Mouse (Mus musculus) ovary, postnatal 10 days (tissue): ENCODE measurements around the gene Prrg2.
A peak's percentile ranks its signal among the peaks of the same experiment; 100 is the strongest.
"Not testable (repeated sequence)": the region's sequence is repeated elsewhere in the genome, so short reads cannot be mapped to it uniquely, and the experiment has no call there.

Experiments used
- DNase-seq: peaks from one replicate; pipeline ENCODE4 v3.0.0; 2022; ENCODE audit warnings: low spot score

Gene Prrg2

GRCm38 (mm10) chr7:45062239-45062835 is at the start of gene Prrg2, which contains the start of gene Nosip:
TSS of gene Prrg2 (minus strand) at chr7:45062677.
TSS of gene Nosip (plus strand) at chr7:45062429.
- peak; percentile 89 for DNase-seq

DNA sequence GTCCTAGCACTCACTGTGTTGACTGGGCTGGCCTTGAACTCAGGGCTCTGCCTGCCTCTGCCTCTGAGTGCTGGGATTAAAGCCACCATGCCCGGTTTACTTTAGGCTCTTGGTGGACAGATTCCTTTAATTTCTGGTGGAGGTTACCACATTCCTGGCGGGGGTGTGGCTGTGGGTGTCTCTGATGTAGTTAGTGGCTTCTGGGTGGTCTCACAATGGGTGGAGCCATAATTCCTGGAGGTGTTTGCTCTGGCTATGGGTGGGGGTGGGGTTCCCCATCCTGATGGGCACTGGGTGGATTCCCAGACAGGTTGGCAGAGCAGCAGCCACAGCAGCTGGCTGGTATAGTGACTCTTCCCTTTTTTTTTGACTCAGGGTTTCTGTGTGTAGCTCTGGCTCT is 49.5 kb upstream of the Prrg2 start:
- no peak for DNase-seq

DNA sequence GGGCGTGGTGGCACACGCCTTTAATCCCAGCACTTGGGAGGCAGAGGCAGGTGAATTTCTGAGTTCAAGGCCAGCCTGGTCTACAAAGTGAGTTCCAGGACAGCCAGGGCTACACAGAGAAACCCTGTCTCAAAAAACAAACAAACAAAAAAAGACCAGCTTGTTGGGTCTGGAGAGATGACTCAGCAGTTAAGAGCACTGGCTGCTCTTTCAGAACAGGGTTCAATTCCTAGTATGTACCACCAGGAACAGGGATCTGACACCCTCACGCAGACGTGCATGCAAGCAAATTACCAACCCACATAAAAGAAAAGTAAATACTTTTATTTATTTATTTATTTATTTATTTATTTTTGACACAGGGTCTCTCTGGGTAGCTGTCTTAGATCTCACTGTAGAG is 47.6 kb upstream of the Prrg2 start:
- not testable (repeated sequence) for DNase-seq

- no peak for DNase-seq
These were observed 44.7 kb upstream of the Prrg2 start for GRCm38 (mm10) chr7:45107052-45107645.

DNA sequence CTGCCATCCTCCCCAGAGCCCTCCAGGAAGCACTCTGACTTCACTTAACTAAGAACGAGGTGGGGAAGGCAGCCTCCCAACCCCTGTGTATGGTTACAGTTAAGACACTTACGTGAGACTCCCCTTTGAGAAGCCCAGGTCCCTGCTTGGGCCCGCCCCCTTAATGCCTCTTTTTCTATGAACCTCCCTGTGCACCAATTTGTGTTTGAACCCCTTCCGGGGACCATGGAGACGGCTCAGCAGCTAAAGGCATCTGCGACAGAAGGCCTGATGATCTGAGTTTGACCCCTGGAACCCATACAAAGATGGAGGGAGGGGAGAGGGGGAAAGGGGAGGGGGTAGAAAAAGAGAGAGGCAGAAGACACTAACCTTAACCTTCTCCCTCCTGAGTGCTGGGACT is 44.0 kb upstream of the Prrg2 start:
- no peak for DNase-seq

GRCm38 (mm10) chr7:45105491-45105890 is 43.0 kb upstream of the Prrg2 start:
- DNase-seq: no peak

- DNase-seq: no peak
These were observed 42.5 kb upstream of the Prrg2 start for GRCm38 (mm10) chr7:45104941-45105340.

- peak; percentile 70 for DNase-seq
These were observed 41.2 kb upstream of the Prrg2 start, which contains the start of gene Fcgrt for GRCm38 (mm10) chr7:45103652-45104180. TSS of gene Fcgrt (minus strand) at chr7:45103851.

GRCm38 (mm10) chr7:45102940-45103585 is 40.6 kb upstream of the Prrg2 start:
- DNase-seq: no peak

GRCm38 (mm10) chr7:45102441-45102840 is 40.0 kb upstream of the Prrg2 start:
- DNase-seq: no peak

- no peak for DNase-seq
These were observed 37.6 kb upstream of the Prrg2 start for GRCm38 (mm10) chr7:45100046-45100445.

GRCm38 (mm10) chr7:45098541-45099240 is 36.2 kb upstream of the Prrg2 start:
- no peak for DNase-seq

DNA sequence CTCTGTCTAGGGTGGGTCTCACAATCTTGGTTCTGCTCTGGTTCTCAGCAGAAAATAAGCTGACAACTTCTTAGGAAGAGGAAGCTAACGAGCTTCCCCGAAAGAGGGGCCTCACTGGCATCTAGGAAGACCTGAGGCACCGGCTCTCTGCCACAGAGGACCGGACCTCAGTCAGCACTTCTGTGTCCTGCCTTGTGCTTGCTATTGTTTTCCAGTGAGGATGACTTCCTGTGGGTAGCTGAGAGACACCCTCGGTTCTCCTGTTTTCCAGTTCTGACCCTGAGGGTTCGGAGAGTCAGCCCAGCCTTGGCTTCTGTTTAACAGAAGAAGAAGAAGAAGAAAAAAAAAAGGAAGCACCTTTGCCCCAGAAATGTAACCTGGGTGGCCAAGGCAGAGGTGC is 35.0 kb upstream of the Prrg2 start:
- DNase-seq: no peak

GRCm38 (mm10) chr7:45095965-45096364 is 33.5 kb upstream of the Prrg2 start:
- DNase-seq: not testable (repeated sequence)

- DNase-seq: no peak
These were observed 32.9 kb upstream of the Prrg2 start for GRCm38 (mm10) chr7:45095367-45095766.

DNA sequence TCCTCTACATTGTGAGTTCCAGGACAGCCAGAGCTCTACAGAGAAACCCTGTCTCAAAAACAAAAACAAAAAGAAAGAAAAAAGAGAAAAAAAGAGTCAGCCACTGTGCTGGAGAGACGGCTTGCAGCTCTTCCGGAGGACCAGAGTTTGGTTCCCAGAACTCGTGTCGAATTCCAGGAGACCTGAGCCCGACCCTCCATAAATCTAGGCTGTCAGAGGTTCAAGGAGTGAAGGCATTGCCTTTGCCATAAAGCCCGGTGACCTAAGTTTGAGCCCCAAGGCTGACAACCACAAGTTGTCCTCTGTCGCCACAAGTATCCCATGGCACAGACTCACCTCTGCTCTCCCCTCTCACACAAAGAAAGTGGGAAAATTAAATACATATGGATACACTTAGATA is 31.6 kb upstream of the Prrg2 start:
- no peak for DNase-seq

DNA sequence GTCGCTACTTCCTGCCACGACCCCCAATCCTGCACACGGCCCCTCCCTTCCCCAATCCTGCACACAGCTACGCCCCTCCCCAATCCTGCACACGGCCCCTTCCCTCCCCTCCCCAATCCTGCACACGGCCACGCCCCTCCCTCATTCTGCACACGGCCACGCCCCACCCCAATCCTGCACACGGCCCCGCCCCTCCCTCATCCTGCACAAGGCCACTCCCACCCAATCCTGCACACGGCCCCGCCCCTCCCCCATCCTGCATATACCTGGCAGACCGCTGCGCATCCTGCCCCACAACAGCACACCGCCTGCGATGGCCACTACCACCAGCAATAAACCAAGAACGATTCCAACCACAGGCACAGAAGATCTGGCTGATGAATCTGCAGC is 31.0 kb upstream of the Prrg2 start:
- DNase-seq: no peak

- DNase-seq: no peak
These were observed 30.5 kb upstream of the Prrg2 start for GRCm38 (mm10) chr7:45092828-45093515.

- DNase-seq: peak; percentile 74
These were observed 29.6 kb upstream of the Prrg2 start, which contains the start of gene Rcn3 for GRCm38 (mm10) chr7:45092048-45092447. TSS of gene Rcn3 (minus strand) at chr7:45092221.

DNA sequence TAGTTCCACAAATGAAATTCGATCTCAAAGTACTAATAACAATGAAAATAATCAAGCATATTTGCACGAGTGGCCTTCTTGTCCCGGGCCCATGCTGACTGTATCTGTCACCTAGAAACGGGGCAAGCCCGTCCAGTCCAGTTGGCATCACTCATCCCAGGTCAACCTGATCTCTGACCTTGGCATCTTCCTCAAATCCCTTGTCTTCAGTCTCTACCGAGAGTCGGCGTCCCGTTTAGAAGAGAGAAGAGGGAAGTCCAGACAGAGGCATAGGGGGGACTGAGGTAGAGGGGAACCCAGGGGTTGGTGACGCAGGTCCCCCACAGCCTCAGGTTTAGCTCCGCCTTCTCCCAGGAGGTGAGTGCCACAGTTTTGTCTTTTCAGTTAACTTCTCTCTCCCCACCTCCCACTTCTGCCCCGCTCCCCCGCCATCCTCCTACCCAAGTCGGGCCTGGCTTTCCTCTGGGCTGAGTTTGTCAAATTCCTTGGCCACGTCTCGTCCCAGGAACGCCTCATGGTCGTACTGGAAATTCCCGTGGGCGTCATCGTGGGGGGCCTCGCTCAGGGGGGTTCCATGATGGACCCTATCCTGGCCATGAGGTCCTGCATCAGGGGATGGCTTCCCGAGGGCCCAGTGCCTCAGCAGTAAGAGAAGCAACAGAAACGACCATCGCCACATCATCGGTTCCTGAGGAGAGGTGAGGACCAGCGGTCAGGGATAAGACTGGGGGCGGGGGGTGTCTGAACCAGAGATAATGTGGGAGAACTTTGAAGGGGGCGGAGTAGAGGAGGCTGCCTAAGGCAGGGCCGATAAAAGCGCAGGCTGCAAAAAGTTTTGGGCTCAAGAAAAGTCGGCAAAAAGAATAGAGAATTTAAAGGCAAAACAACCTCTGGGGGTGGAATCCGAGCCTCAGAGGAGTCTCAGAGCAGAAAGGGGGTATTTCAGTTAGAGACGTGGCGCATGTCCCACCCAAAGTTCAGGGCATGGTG is 28.8 kb upstream of the Prrg2 start:
- no peak for DNase-seq
